Mouse (Mus musculus) thymus, postnatal 36 days (tissue): ENCODE measurements around the gene Foxd4.
"Not testable (repeated sequence)": the region's sequence is repeated elsewhere in the genome, so short reads cannot be mapped to it uniquely, and the experiment has no call there.

Experiments used
- DNase-seq, 2 experiments: peaks; one replicate each; pipeline ENCODE4 v3.0.0; 2022; ENCODE audit warnings: mixed read lengths in 2 of 2

The Foxd4 gene

DNA sequence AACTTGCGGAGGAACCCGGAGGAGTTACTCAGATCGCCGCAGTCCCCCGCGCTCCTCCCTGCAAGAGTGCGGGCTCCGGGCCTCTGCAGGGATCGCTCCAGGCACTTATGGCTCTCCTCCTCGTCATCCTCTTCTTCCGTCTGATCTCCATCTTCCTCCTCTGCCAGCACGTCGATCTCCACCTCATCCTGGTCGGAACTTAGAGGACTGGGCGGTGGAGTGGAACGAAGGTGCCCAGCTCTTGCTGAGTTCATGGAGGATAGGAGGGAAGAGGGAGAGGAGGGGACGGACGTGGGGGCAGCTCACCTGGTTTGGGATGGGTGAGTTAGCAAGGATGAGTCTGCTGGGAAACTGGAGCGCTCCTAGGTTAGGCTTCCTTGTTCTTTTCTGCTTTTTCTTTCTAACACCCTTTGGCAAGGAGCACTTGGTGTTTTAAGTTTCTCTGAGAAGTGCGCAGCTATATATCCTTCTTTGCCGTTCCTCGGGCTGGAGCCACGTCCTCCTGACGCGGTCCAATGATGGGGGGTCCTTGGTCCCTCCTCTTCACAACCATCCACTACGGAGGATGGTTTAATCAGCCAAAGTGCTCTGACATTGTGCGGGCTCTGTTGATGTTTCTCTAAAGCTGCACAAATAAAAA lies at the start of gene Foxd4:
Foxd4 (minus strand) TSS at position 617 of the 640 bp plus-strand sequence.
- DNase-seq, result no peak

- no peak for DNase-seq
These were observed 44.7 kb upstream of the Foxd4 start for GRCm38 (mm10) chr19:24945521-24946262.

DNA sequence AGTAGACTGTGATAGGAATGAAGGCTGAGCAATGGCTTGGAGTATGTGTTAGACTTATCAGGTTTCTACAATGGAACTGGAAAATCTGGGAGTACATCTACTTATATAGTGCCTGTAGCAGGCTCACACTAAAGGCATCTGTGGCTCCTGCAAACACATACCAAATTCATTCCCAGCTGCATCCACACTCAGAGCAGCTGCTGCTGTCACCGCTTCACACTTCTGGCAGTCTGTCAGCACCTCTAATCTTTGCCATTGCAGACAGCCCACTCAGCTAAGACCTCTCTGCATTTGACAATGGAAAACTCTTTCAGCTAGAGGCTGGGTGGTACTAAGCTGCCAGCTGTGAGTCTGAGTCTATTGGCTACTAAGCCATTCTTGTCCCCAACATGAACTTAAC lies 36.1 kb upstream of the Foxd4 start:
- no peak for DNase-seq

DNA sequence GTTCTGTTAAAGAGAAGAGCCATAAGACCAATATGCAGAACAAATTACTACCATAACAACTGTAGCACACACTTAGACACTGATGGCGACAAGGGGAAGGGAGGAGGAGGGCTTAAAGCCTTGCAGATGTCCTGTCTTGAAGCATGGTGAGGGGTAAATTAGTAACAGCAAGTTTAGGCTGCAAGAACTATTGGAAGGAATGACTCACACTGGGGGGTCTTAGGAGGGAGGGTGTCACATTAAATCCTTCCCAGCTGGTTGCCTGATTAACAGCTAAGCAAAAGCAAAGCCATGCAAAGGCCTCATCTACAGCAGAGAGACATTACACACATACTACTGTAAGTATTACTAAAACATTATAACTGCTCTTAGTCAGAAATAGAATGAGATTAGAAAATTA lies 28.0 kb upstream of the Foxd4 start:
- DNase-seq, result no peak

DNA sequence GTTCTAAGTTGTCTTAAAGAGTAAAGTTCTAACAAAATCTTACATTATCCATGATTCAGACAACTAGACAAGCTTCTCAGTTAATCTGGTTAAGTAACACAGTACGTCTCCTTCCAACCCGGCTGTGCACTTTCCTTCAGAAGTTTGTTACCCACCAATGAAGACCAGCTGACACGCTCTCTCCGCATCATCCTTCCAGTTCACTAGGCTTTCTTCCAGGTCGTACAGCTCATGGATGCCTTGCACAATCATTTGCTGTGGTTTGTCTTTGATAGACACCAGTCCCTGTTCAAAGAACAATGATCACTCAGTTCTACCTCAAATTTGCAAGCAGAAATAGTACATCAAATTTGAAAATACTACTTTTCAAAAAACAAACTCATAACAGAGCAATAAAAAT lies 19.9 kb upstream of the Foxd4 start:
- DNase-seq, result no peak

GRCm38 (mm10) chr19:24908385-24909155 lies 7.6 kb upstream of the Foxd4 start:
- DNase-seq, result no peak

- no peak for DNase-seq
These were observed 6.7 kb upstream of the Foxd4 start for GRCm38 (mm10) chr19:24907655-24908054.

GRCm38 (mm10) chr19:24902821-24903220 lies 1.8 kb upstream of the Foxd4 start:
- no peak for DNase-seq

GRCm38 (mm10) chr19:24902256-24902655 lies 1.3 kb upstream of the Foxd4 start:
- DNase-seq, result no peak

- DNase-seq, result no peak
These were observed 669 bp upstream of the Foxd4 start for GRCm38 (mm10) chr19:24901666-24902065.

- peak in 1 of 2 experiments; percentile 9 for DNase-seq
These were observed 1.1 kb downstream of the Foxd4 start for GRCm38 (mm10) chr19:24899578-24900544.

GRCm38 (mm10) chr19:24898737-24899577 lies 2.0 kb downstream of the Foxd4 start:
- no peak for DNase-seq

GRCm38 (mm10) chr19:24897896-24898736 lies 2.9 kb downstream of the Foxd4 start:
- DNase-seq, result no peak

DNA sequence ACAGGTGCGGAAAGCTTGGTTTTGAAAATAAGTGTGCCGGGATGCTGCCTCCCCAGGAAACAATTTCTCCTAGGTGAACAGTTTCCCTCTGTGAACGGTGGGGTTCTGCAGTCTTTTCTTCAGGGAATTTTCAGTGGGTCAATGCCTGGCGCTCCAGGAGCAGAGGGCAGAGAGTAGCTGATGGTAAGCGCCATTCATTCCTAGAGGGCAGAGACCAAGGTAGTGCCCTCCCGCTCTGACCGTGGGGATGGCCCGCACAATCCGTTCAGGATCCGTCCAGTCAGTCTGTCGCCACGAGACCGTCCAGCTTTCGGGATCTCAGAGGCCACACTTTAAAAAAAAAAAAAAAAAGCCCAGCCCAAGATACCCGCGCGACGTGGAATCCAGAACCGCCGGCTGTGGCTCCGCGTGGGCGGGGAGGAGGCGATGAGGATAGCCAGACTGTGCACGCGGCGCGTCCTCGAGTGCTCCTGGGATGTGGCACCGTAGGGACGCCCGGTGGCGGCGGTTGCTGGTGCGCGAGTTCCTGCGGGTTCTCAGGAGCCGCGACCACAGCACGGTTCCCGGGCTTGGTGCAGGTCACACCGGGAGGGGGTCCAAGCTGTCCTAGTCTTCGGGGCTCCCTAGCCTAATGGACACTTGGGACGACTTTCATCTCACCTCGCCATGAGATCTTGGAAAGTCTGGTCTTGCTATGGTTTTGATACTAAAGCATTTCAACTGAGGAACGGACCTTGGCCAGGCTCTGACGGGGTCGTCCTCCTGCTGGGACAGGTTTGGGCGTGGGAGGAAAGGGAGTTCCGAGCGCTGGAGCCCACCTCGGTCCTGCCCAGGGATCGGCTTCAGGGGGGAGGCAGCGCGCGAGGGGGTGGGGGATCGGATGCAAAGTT lies 3.7 kb downstream of the Foxd4 start:
- DNase-seq, result peak in 1 of 2 experiments; percentile 4

DNA sequence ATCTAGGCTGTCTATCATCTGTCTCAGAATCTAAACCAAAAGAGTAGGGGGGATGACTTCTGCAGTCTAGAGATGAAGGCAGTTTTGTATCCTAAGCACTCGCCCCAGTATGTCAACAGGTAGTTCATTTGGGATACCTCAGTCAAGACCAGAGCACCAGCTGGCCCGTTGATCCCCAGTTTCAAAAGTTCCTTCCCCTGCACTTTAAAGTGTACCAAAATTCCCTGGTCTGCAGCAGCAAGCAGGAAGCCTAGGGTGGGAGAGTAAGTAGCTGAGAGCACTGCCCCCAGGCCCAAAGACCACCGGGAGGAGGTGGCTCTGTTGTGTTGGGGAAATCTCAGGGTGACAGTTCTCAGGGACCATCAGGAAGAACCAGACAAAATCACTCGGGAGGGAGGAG lies 4.5 kb downstream of the Foxd4 start:
- DNase-seq, result no peak

GRCm38 (mm10) chr19:24886888-24887287 lies 14.1 kb downstream of the Foxd4 start:
- no peak for DNase-seq

DNA sequence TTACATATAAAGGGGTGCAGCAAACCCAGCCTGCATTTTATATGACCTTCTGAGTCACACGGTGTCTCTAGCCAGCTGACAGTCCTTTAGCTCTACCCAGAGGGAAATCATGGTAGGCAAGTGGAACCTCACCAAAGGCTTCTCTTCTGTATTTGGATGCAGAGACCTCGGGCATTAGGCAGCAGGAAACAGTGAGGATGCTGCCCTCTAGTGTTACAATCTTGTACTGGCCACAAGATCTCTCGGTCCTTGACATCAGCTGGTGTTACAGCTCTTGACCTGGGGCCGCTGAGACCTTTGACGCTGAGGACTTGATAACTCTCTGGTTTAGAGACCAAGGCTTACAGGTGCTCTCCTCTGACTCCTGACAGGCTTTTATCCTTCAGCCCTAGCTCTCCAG lies 15.5 kb downstream of the Foxd4 start:
- DNase-seq, result peak in 1 of 2 experiments; percentile 16

DNA sequence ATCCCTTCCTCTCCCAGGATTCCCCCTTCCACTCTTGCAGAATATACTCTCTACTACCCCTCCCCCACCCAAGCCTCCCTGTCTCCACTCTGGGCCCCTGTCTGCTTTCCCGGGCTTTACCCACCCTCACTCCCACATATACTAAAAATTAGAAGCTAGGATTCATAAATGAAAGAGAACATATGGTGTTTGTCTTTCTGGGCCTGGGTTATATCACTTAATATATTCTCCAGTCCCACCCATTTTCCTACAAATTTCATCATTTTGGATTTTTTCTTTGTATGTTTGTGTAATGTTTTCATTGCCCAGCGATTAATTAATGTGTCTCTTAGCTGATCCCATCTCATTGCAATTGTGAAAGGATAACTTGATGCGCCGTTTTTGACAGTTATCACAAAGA lies 19.8 kb downstream of the Foxd4 start:
- DNase-seq, result no peak

GRCm38 (mm10) chr19:24875129-24875870 lies 25.7 kb downstream of the Foxd4 start, which contains the start of gene Gm10053:
Gm10053 (plus strand) TSS chr19:24875686.
- DNase-seq, result not testable (repeated sequence)
